Mouse (Mus musculus) ES-Bruce4 (cell line): Measurements from ENCODE around the gene Hnrnpa2b1. TPM values are rescaled to one million over a fixed set of nuclear protein-coding genes. Genes with fewer than 3 reads are reported as not detected.
A peak's percentile ranks its signal among the peaks of the same experiment; 100 is the strongest.

Experiments
- H3K27ac ChIP-seq: 2 replicates; pipeline ENCODE4 v1.5.1; 2012; ENCODE audit warnings: low read length, inconsistent platforms; ENCODE audit not compliant: insufficient read depth
- H3K27me3 ChIP-seq: 2 replicates; pipeline ENCODE4 v1.6.1; 2012; ENCODE audit warnings: mild to moderate bottlenecking, low read length, inconsistent platforms; ENCODE audit not compliant: control insufficient read depth, poor library complexity, insufficient read depth, severe bottlenecking
- H3K36me3 ChIP-seq: 2 replicates; pipeline ENCODE4 v1.6.1; 2012; ENCODE audit warnings: inconsistent platforms, mild to moderate bottlenecking, low read length, moderate library complexity; ENCODE audit not compliant: control insufficient read depth, poor library complexity, insufficient read depth, severe bottlenecking
- H3K4me1 ChIP-seq: one replicate; pipeline ENCODE4 v1.8.1; 2011; ENCODE audit warnings: low read length; ENCODE audit not compliant: control insufficient read depth, insufficient read depth
- H3K4me3 ChIP-seq: 2 replicates; pipeline ENCODE4 v1.5.1; 2011; ENCODE audit warnings: low read depth, mild to moderate bottlenecking, low read length
- H3K9ac ChIP-seq: 2 replicates; pipeline ENCODE4 v1.6.1; 2012; ENCODE audit warnings: low read depth, mild to moderate bottlenecking, inconsistent platforms; ENCODE audit not compliant: poor library complexity, severe bottlenecking
- H3K9me3 ChIP-seq: replicated peaks from 2 replicates; pipeline ENCODE4 v1.6.1; 2012; ENCODE audit warnings: mild to moderate bottlenecking, low read length, inconsistent platforms; ENCODE audit not compliant: control insufficient read depth, poor library complexity, insufficient read depth, severe bottlenecking
- CTCF ChIP-seq: IDR thresholded peaks from one replicate; pipeline ENCODE4 v1.8.1; 2011; ENCODE audit warnings: low read depth, low read length
- EP300 ChIP-seq: IDR thresholded peaks from 2 replicates; pipeline ENCODE4 v1.6.1; 2011; ENCODE audit warnings: low read depth, low read length; ENCODE audit not compliant: insufficient read depth
- POLR2A ChIP-seq: IDR thresholded peaks from one replicate; pipeline ENCODE4 v1.8.1; 2011; ENCODE audit warnings: low read length; ENCODE audit not compliant: insufficient read depth
- polyA plus RNA-seq: library from polyadenylated mRNA; stranded (reverse); fragments of >200 nt; gene quantifications from 2 replicates; pipeline ENCODE4 v1.2.4, GENCODE M21; 2011; ENCODE audit warnings: low read depth; ENCODE audit not compliant: missing spikeins, insufficient read depth, insufficient read length

Hnrnpa2b1 gene
- polyA plus RNA-seq, 1 experiment = 1,538 TPM

DNA sequence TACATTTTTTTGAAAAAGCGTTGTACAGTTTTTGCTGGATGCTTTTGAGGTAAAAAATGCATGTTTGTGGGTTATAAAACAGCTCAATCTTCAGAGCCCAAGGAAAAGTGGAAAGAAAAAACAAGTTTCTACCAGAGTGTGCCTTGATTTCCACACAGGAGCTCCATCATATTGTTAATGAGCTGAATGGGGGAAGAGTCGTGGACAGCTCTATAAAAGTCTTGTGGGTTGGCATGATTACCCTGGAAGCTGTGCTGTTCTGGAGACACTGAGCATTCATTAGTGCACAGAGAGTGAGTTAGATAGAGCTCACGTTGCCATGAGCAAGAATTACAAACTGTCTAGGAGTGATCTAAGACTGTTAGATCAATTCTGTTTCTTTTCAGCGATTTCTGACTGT is 2.5 kb upstream of the Hnrnpa2b1 start:
- no peaks in the 10 kb centered on the region for H3K27me3 ChIP-seq
- H3K4me3 ChIP-seq = no peak overlapping the region
- peaks cover 63% of the 10 kb centered on the region for H3K36me3 ChIP-seq
- H3K4me1 ChIP-seq = peaks cover 1% of the 10 kb centered on the region
- no peak for TF ChIP-seq EP300
- TF ChIP-seq POLR2A = no peak
- TF ChIP-seq CTCF = no peak
- peak overlapping the region; percentile 100 for H3K9ac ChIP-seq
- H3K9me3 ChIP-seq = no peaks in the 10 kb centered on the region
- H3K27ac ChIP-seq = no peak overlapping the region

DNA sequence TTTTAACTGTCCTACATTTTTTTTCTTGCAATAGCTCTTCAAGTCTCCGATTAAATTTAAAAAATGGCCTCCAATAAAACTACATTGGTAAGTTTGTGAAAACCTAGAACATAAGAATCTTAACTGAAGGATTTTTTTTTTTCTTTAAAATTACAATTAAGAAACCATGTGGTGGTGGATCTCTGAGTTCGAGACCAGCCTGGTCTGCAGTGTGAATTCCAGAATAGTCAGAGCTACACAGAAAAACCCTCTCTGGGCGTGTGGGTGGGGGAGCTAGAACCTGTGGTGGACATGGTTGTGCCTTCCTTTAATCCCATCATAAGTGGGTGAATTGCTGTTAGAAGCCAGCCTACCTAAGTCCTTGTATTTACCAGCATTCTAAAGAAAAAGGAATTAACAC is 2.1 kb upstream of the Hnrnpa2b1 start:
- Histone ChIP-seq H3K9me3 (no peaks in the 10 kb centered on the region), H3K27ac (no peak overlapping the region; the same call in 1 of the 2 replicates), H3K36me3 (peaks cover 63% of the 10 kb centered on the region), H3K4me3 (peak overlapping the region; percentile 65), H3K9ac (peak overlapping the region; percentile 100), H3K27me3 (no peaks in the 10 kb centered on the region), H3K4me1 (peaks cover 1% of the 10 kb centered on the region)
- TF ChIP-seq POLR2A (no peak), CTCF (no peak), EP300 (no peak)

DNA sequence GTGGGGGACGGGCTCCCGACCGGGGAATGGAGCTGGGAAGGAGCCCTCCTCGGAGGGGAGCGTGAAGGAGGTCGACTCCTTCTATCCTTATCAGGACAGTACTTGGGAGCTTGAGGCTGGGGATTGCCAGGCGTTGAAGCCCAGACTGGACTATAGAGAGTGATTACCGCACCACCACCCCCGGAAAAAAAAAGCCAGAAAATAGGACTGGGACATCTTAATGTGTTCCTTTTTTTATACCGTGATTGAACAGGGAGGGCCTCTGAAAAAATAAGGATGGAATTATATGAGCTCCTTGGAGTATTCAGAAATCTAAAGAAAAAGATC is 1.4 kb upstream of the Hnrnpa2b1 start:
- Histone ChIP-seq H3K36me3 (peaks cover 64% of the 10 kb centered on the region), H3K9me3 (no peaks in the 10 kb centered on the region), H3K4me1 (peaks cover 1% of the 10 kb centered on the region), H3K9ac (peak overlapping the region; percentile 100), H3K4me3 (peak overlapping the region; percentile 98), H3K27ac (peak overlapping the region; percentile 78), H3K27me3 (no peaks in the 10 kb centered on the region)
- TF ChIP-seq CTCF (no peak), EP300 (no peak), POLR2A (no peak)

DNA sequence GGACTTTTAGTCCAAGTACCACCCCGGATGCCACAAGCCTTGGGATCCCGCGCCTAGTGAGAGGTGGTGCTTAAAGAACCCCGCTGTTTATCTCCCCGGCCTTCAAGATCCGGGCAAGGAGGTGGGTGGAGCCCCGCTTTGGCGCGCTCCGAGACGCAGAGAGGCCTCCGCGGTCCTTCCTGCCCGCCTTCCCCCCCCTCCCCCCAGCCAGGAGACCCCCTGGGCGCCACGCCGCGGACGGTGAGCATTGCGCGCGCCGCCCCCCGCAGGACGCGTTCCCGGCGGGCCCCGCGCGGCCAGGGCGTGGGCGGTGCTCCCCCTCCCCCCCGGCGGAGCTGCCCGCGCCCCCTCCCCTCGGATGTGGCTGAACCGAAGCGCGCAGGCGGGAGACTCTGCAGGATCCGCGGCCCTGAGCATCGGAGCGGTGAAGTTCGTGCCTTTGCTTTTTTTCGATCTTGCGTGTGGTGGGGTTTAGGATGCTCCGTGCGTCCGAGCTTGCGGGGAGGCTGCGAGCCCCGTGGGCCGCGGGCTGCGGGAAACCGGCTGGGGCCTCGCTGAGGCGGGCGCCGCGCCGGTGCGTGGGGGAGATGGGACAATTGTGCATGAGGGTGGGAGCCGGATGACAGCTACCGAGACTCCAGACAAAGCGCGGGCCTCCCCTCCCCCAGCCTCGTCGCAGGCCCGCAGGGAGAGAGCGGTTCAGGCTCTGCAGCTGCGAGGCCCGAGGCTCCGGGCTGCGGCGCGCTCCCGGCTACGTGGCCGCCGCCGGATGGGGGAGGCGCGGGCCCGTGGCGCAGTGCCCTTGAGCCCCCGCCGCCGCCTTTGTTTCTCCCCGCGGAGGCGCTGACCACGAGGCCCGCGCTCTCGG is 851 bp upstream of the Hnrnpa2b1 start, which contains the start of gene Cbx3:
Gene Cbx3, plus strand, starts transcription at position 50 of the 868 bp plus-strand sequence.
- H3K9ac ChIP-seq = peak within 1 kb of the TSS; percentile 100
- no peak for TF ChIP-seq POLR2A
- TF ChIP-seq EP300 = no peak
- no peak for TF ChIP-seq CTCF
- peaks cover 1% of the 10 kb centered on the region for H3K4me1 ChIP-seq
- H3K27me3 ChIP-seq = no peaks in the 10 kb centered on the region
- H3K9me3 ChIP-seq = no peaks in the 10 kb centered on the region
- peaks cover 65% of the 10 kb centered on the region for H3K36me3 ChIP-seq
- H3K4me3 ChIP-seq = peak within 1 kb of the TSS; percentile 98
- H3K27ac ChIP-seq = peak within 1 kb of the TSS; percentile 96

DNA sequence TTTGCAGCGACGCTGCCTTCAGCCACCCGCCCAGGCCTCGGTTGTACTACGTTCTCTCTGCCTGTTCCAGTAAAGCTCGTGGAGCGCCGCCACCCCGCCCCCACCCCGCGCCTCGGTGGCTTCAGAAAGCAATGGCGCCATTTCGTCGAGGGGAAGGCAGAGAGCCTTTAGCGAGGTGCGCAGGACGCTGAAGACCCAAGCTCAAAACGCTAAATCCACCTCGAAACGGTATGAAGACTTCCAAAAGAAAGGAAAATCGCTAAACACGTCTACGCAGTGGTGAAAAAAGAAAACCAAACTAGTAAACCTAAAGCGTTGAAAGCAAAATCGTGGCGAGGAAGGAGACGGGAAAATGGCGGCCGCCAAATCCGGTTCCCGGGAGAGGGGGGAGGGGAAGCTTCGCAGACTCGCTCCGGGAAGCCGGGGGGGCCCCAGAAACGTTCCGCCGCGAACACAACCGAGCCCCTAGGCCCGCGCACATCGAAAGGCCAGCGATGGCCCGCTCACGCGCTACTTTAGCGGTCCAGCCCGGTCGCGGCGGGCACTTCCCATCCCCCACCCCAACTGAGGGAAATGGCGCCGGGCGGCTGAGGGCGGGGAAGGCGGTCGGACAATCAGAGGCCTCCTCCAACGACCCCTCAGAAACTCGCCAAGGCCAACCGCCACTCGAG is 668 bp downstream of the Hnrnpa2b1 start:
- Histone ChIP-seq H3K9me3 (no peaks in the 10 kb centered on the region), H3K27me3 (no peaks in the 10 kb centered on the region), H3K4me1 (no peaks in the 10 kb centered on the region), H3K36me3 (peaks cover 66% of the 10 kb centered on the region), H3K27ac (peak overlapping the region; percentile 92), H3K9ac (peak overlapping the region; percentile 97), H3K4me3 (peak overlapping the region; percentile 93)
- no peak for TF ChIP-seq CTCF
- TF ChIP-seq POLR2A = no peak
- no peak for TF ChIP-seq EP300

DNA sequence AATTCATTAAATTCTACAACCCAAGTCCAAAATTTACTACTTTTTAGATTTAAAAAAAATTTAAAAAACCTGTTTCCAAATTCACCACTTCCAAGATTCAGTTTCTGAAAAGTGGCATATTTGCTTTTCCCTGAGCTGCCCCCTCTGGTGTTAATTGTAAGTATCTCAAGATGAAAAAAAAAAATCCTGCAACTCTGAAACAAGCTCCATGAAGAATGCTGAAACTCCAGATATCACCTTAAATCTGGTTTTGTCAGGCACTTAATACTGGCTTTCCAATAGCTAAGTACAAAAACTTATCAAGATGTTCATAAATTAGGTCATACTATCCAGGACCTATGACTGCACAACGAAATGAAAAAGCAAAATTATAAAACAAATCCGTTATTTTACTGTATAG is 2.0 kb downstream of the Hnrnpa2b1 start:
- Histone ChIP-seq H3K27ac (no peak overlapping the region), H3K27me3 (no peaks in the 10 kb centered on the region), H3K4me1 (no peaks in the 10 kb centered on the region), H3K4me3 (peak overlapping the region; percentile 70; the same call in 1 of the 2 replicates), H3K9me3 (no peaks in the 10 kb centered on the region), H3K36me3 (peaks cover 65% of the 10 kb centered on the region), H3K9ac (peak overlapping the region; percentile 97)
- no peak for TF ChIP-seq POLR2A
- no peak for TF ChIP-seq CTCF
- no peak for TF ChIP-seq EP300
